Mouse (Mus musculus) limb, embryonic 11.5 days (tissue): ENCODE measurements around the gene Cep97. TPM values are rescaled to one million over a fixed set of nuclear protein-coding genes. Genes with fewer than 3 reads are reported as not detected.

Source experiments
- ATAC-seq: fragments of 200-750 bp; cut with Nextera tagmentation; 2 replicates; pipeline ENCODE4 v1.8.0; 2017; ENCODE audit warnings: low read depth; ENCODE audit not compliant: insufficient number of reproducible peaks, low FRiP score, low TSS enrichment
- DNase-seq: peaks from one replicate; pipeline ENCODE4 v3.0.0-alpha.2; 2015; ENCODE audit warnings: low spot score
- H3K27ac ChIP-seq: fragments of 300-500 bp; sonication (generic); replicated peaks from 2 replicates; pipeline ENCODE4 v1.5.1; 2014; ENCODE audit warnings: low read depth, mild to moderate bottlenecking, low read length
- H3K27me3 ChIP-seq: fragments of 300-500 bp; sonication (generic); 2 replicates; pipeline ENCODE4 v1.6.1; 2014; ENCODE audit warnings: mild to moderate bottlenecking, low read length, mixed read lengths; ENCODE audit not compliant: control insufficient read depth, insufficient read depth
- H3K36me3 ChIP-seq: fragments of 300-500 bp; sonication (generic); 2 replicates; pipeline ENCODE4 v1.6.1; 2014; ENCODE audit warnings: mild to moderate bottlenecking, low read length, moderate library complexity, mixed read lengths; ENCODE audit not compliant: control insufficient read depth, insufficient read depth
- H3K4me1 ChIP-seq: fragments of 300-500 bp; sonication (generic); 2 replicates; pipeline ENCODE4 v1.6.1; 2014; ENCODE audit warnings: low read length, mixed read lengths; ENCODE audit not compliant: control insufficient read depth, insufficient read depth
- H3K4me2 ChIP-seq: fragments of 300-500 bp; sonication (generic); 2 replicates; pipeline ENCODE4 v1.6.1; 2014; ENCODE audit warnings: low read depth, mild to moderate bottlenecking, moderate library complexity; ENCODE audit not compliant: severe bottlenecking
- H3K4me3 ChIP-seq: fragments of 300-500 bp; sonication (generic); 2 replicates; pipeline ENCODE4 v1.5.1; 2014; ENCODE audit warnings: low read depth, low read length
- H3K9ac ChIP-seq: fragments of 300-500 bp; sonication (generic); 2 replicates; pipeline ENCODE4 v1.6.1; 2014; ENCODE audit warnings: mild to moderate bottlenecking, low read length
- H3K9me3 ChIP-seq: fragments of 300-500 bp; sonication (generic); 2 replicates; pipeline ENCODE4 v1.6.1; 2016; ENCODE audit warnings: low read length; ENCODE audit not compliant: control insufficient read depth
- WGBS: fragments of 180-500 bp; shearing (Covaris S2); extraction: QIAGEN DNeasy Blood & Tissue Kit; methylation state at CpG from one replicate; pipeline ENCODE4 v1.1.7; 2014; 5-methylcytosine and 5-hydroxymethylcytosine counted together
- polyA plus RNA-seq: library from polyadenylated mRNA; unstranded; fragments of >200 nt; fragmentation: Nextera tagmentation; extraction: Ambion mirVana; gene quantifications from 2 replicates; pipeline ENCODE4 v1.2.1, GENCODE M21; 2014

The Cep97 gene
- polyA plus RNA-seq, 1 experiment from 2014 or later = 16.0 TPM

- H3K4me1 ChIP-seq = no peaks in the 10 kb centered on the region
- H3K4me3 ChIP-seq = peak overlapping the region; percentile 61
- peak overlapping the region; percentile 76 for H3K4me2 ChIP-seq
- 2% methylated on average over 32 of the region's 32 CpGs for WGBS
- peaks cover 2% of the 10 kb centered on the region; the same call in 1 of the 2 replicates for H3K36me3 ChIP-seq
- H3K27me3 ChIP-seq = no peaks in the 10 kb centered on the region
- H3K27ac ChIP-seq = peak overlapping the region; percentile 45; the same call in 1 of the 2 replicates
- peak; percentile 73 for DNase-seq
- ATAC-seq = peak; percentile 45; the same call in 1 of the 2 replicates
- H3K9me3 ChIP-seq = no peaks in the 10 kb centered on the region
- peak overlapping the region; percentile 72 for H3K9ac ChIP-seq
Observed at GRCm38 (mm10) chr16:55933681-55934343, 843 bp downstream of the Cep97 start.

GRCm38 (mm10) chr16:55924010-55924409, 10.6 kb downstream of the Cep97 start:
- 92% methylated on average over 4 of the region's 4 CpGs for WGBS
- Histone ChIP-seq H3K4me2 (no peak overlapping the region), H3K36me3 (no peaks in the 10 kb centered on the region; the same call in 1 of the 2 replicates), H3K4me3 (no peak overlapping the region), H3K4me1 (no peaks in the 10 kb centered on the region), H3K9me3 (no peaks in the 10 kb centered on the region), H3K9ac (no peak overlapping the region), H3K27me3 (no peaks in the 10 kb centered on the region), H3K27ac (no peak overlapping the region)
- ATAC-seq (no peak), DNase-seq (no peak)

DNA sequence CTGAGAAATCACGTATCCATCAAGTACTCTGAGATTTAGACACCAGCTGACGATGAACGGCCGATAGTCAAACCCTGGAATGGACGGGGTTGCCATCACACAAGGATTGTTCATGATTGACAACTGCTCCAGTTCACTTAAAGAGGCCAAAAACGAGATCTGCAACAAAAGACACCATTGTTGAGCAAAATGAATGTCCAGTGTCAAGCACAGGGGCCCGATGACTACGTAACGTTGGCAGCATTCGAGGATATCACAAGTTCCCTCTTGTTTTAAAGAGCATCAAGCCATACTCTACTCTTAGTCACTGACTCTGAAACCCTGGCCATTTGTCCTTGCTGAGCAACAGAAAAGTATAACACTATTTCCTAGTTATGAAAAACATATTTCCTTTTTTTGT, 12.6 kb downstream of the Cep97 start:
- Histone ChIP-seq H3K9ac (no peak overlapping the region), H3K4me3 (no peak overlapping the region), H3K27ac (no peak overlapping the region), H3K9me3 (no peaks in the 10 kb centered on the region), H3K4me1 (no peaks in the 10 kb centered on the region), H3K27me3 (no peaks in the 10 kb centered on the region), H3K4me2 (no peak overlapping the region), H3K36me3 (no peaks in the 10 kb centered on the region)
- WGBS = 92% methylated on average over 10 of the region's 10 CpGs
- DNase-seq (no peak), ATAC-seq (no peak)

GRCm38 (mm10) chr16:55914716-55915115, 19.9 kb downstream of the Cep97 start:
- WGBS = 93% methylated on average over 7 of the region's 7 CpGs
- no peak for ATAC-seq
- Histone ChIP-seq H3K27me3 (no peaks in the 10 kb centered on the region), H3K4me3 (no peak overlapping the region), H3K9ac (no peak overlapping the region), H3K4me2 (no peak overlapping the region), H3K36me3 (0 out of 2 replicates have a peak, but pooled peaks cover 3% of the 10 kb centered on the region), H3K4me1 (no peaks in the 10 kb centered on the region), H3K27ac (no peak overlapping the region), H3K9me3 (no peaks in the 10 kb centered on the region)
- no peak for DNase-seq

DNA sequence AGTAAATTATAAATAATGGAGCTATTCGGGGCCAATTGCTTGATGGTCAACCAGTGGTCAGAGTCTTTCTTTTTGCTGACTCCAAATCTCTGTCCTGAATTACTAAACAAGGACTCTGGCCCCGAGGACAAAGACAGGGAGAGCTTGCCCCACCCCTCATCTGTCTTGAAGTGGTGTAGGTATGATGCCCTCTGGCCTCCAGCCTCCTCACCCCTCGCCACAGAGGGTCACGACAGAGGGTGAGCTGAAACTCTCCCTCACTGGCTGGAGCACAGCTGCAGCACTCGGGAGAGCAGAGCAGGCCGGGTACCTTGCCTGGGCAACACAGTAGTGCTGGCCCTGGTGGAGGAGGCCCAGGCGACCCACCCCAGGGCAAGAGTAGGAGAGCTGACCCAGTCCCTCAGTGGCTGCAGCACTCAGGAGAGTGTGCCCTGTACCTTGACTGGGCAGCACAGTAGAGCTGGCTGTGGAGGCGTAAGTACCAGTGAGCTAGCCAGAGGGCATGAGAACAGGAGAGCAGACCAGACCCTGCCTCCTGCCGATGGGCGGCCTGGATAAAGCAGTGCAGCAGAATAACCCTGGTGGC, 24.4 kb downstream of the Cep97 start:
- peaks cover 3% of the 10 kb centered on the region; the same call in 1 of the 2 replicates for H3K36me3 ChIP-seq
- no peak overlapping the region for H3K9ac ChIP-seq
- no peaks in the 10 kb centered on the region for H3K27me3 ChIP-seq
- no peaks in the 10 kb centered on the region for H3K4me1 ChIP-seq
- no peak overlapping the region for H3K4me2 ChIP-seq
- ATAC-seq (no peak; the same call in 1 of the 2 replicates), DNase-seq (no peak)
- no peak overlapping the region for H3K27ac ChIP-seq
- WGBS = 90% methylated on average over 10 of the region's 10 CpGs
- no peaks in the 10 kb centered on the region for H3K9me3 ChIP-seq
- no peak overlapping the region for H3K4me3 ChIP-seq

DNA sequence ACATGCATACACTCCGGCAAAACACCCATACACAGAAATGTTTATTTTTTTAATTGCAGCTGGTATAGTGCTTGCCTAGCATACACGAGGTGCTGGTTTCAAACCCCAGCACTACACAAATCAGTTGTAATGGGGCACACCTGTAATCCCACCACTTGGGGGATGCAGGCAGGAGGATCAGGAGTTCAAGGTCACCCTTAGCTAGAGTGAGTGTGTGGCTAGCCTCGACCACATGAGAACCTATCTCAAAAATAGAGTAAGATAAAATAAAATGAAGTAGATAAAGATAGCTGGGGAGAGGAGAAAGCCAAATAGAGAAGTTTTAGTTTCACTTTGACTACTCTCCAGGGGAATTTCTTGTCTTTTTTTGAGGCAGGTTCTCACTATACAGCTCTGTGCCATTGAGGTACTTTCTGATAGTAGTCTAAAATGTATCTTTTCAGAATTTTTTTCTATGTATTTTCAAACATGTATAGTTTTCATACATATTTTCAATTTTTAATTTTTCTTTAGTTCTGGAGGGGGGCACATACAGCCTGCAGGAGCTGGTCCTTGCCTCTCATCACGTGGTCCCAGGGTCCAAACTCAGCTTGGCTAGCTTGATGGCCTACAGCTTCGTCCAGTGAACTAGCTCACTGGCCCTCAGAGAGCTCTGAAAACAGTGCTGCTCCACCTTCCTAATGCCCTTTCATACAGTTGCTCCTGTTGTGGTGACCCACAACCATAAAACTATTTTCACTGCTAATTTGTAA, 27.6 kb downstream of the Cep97 start:
- Histone ChIP-seq H3K9ac (no peak overlapping the region), H3K36me3 (peaks cover 5% of the 10 kb centered on the region; the same call in 1 of the 2 replicates)
- WGBS = 88% methylated on average over 5 of the region's 5 CpGs

GRCm38 (mm10) chr16:55905370-55905769, 29.3 kb downstream of the Cep97 start:
- H3K27me3 ChIP-seq = no peaks in the 10 kb centered on the region
- H3K4me3 ChIP-seq = no peak overlapping the region
- H3K27ac ChIP-seq = no peak overlapping the region
- no peaks in the 10 kb centered on the region for H3K9me3 ChIP-seq
- DNase-seq (no peak), ATAC-seq (no peak)
- 93% methylated on average over 25 of the region's 25 CpGs for WGBS
- no peaks in the 10 kb centered on the region for H3K4me1 ChIP-seq
- H3K9ac ChIP-seq = no peak overlapping the region
- peaks cover 2% of the 10 kb centered on the region; the same call in 1 of the 2 replicates for H3K36me3 ChIP-seq
- no peak overlapping the region for H3K4me2 ChIP-seq

More for the DNA sequence above, 27.6 kb downstream of the Cep97 start:
- Histone ChIP-seq H3K9me3 (no peaks in the 10 kb centered on the region), H3K4me1 (no peaks in the 10 kb centered on the region), H3K27ac (no peak overlapping the region), H3K4me2 (no peak overlapping the region), H3K27me3 (no peaks in the 10 kb centered on the region), H3K4me3 (no peak overlapping the region)
- no peak for ATAC-seq
- DNase-seq = no peak
